Mouse (Mus musculus): ENCODE results near the gene Gm17304. TPM values are rescaled to one million over a fixed set of nuclear protein-coding genes. Genes with fewer than 3 reads are reported as not detected.
A peak's percentile ranks its signal among the peaks of the same experiment; 100 is the strongest.

Gm17304 gene
- total RNA-seq, 2 experiments from 2014 or later, result not detected

DNA sequence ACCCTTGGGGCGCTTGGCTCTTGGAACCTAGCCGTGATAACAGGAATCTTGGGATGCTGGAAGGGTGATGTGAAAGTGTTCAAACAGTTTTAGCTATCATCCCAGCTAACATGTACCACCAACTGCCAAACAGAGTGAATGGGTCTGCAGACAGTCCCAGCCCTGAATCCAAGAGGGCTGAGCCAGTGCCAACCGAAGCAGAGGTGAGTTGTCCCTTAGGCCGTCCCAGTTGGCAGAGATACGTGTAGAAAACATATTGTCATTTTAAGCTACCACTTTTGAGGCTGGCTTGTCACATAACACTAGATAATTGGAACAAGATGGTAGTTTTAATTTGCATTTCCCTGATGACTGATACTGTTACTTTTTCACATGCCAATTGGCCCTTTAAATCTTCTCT is 18.2 kb upstream of the Gm17304 start:
- Histone ChIP-seq H3K4me3 (no peak overlapping the region), H3K27ac (no peak overlapping the region)
- TF ChIP-seq CTCF (IDR thresholded peaks at IDR 0.05), result no peak
- DNase-seq (ENCODE audit: extremely low spot score in 1 of 2, low spot score in 2 of 2), result no peak
- intact Hi-C loops (cut with DNase I), result loop anchor here (10.0 kb wide), 1 partner anchor 586 kb away; no protein-coding TSS in a partner anchor

DNA sequence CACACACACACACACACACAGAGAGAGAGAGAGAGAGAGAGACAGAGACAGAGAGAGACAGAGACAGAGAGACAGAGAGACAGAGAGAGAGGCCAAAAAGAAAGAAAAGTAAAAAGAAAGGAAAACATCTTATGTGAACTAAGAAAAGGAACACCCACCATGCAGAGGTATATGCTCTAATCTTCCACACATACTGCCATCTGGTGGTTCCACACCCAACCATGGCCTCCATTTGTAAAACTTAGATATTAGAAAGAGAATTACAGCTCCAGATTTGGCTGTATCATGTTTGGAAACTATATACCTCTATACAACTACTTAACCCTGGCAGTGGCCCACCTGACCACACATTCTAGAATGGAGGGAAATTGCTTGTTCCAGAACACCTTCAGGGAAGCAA is 14.5 kb upstream of the Gm17304 start:
- TF ChIP-seq CTCF (IDR thresholded peaks at IDR 0.05), result peak; percentile 37
- intact Hi-C loops (cut with DNase I), result loop anchor here (10.0 kb wide), 1 partner anchor 590 kb away; no protein-coding TSS in a partner anchor
- Histone ChIP-seq H3K27ac (no peak overlapping the region), H3K4me3 (no peak overlapping the region)
- no peak for DNase-seq (ENCODE audit: extremely low spot score in 1 of 2, low spot score in 2 of 2)

DNA sequence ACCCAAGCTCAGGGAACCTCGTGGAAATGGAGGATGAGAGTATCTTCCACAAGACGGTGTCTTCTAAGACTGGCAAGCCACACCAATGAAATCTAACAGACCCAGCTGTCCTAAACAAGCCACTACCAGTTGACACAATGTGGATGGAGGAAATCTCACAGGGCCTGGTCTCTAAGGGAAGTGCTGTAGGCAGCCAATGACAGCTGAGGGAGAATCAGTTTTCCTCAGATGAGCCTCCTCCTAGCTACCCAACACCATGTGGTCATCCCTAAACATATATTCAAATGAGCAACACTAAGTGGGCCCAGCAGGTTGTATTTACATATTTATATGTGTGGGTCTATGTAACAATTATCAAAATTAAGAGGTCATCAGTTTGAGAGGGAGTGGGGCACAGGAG is 11.4 kb upstream of the Gm17304 start:
- Histone ChIP-seq H3K27ac (no peak overlapping the region), H3K4me3 (no peak overlapping the region)
- DNase-seq (ENCODE audit: extremely low spot score in 1 of 2, low spot score in 2 of 2), result no peak
- no peak for TF ChIP-seq CTCF (IDR thresholded peaks at IDR 0.05)
- intact Hi-C loops (cut with DNase I), result loop anchor here (10.0 kb wide), 1 partner anchor 593 kb away; no protein-coding TSS in a partner anchor

DNA sequence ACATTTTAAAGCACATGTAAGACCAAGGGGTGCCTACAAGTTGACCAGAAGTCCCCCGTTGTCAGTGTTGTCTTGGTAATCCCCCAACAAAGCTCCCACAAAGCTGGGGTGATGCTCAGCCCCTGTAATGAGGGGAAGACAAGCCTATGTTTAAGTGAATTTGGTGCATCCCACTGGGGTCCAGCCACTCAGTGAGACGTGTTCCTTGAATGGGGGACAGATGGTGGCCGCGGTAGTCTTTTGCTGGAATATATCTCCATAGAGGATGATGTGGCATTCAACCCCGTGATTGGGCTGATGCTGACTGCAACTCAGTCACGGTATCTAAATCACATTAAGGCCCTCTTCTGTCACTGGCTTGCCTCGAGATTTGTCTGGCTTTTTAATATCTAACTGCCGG is 9.4 kb upstream of the Gm17304 start:
- Histone ChIP-seq H3K4me3 (no peak overlapping the region), H3K27ac (no peak overlapping the region)
- no peak for DNase-seq (ENCODE audit: extremely low spot score in 1 of 2, low spot score in 2 of 2)
- no peak for TF ChIP-seq CTCF (IDR thresholded peaks at IDR 0.05)
- intact Hi-C loops (cut with DNase I), result loop anchor here (10.0 kb wide), 1 partner anchor 595 kb away; no protein-coding TSS in a partner anchor

DNA sequence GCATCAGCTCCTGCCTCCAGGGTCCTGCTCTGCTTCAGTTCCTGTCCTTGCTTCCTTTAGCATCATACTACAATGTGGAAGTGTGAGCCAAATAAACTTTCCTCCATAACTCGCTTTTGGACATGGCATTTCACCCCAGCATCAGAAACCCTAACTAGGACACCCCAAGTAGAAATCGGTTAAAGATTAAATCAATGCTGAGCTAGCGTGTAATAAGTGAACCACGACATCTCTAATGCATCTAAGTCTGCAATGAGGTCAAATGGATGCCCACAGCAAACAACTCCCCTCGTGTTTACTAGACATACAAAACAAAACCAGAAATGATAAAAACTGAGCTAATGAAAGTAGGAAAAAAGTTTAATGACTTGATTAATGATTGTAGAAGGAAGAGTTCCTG is 4.5 kb upstream of the Gm17304 start:
- Histone ChIP-seq H3K4me3 (no peak overlapping the region), H3K27ac (no peak overlapping the region)
- DNase-seq (ENCODE audit: extremely low spot score in 1 of 2, low spot score in 2 of 2), result no peak
- intact Hi-C loops (cut with DNase I), result no loop called here
- TF ChIP-seq CTCF (IDR thresholded peaks at IDR 0.05), result no peak

DNA sequence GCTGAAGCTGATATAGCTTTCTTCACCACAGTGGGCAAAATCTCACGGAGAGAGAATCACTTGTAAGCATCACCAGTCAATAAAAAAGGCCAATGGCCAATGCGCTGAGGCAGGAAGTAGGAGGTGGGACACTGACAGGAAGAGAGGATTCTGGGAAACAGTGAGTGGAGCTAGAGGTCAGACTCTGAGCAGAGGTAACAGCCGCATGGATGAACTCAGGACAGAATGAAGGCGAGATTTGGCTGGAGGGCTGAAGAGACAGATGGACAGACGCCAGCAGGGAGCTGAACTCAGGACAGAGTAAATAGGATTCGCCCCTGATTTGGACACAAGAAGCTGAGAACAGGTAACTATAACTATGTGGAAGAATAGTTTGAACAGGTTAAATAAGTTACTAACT is 3.8 kb upstream of the Gm17304 start:
- TF ChIP-seq CTCF (IDR thresholded peaks at IDR 0.05), result no peak
- intact Hi-C loops (cut with DNase I), result no loop called here
- DNase-seq (ENCODE audit: extremely low spot score in 1 of 2, low spot score in 2 of 2), result no peak
- no peak overlapping the region for H3K4me3 ChIP-seq
- H3K27ac ChIP-seq, result no peak overlapping the region

DNA sequence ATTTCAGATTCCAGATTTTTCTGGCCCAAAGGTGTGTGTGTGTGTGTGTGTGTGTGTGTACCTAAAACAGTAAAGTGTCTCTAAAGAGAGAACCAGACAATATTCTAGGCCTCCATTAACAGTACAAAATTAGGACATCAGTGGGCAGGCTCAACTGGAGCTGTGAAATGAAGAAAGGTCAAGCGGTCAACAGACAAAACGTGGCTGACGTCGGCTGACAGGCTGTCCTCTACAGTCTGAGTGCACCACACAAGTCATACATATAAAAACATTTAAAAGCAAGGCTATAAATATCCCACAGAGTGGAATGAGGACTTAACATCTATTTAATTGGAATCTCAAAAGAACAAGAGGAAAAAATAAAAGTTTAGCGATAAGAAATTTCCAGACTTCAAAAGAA is 1.8 kb upstream of the Gm17304 start:
- Histone ChIP-seq H3K4me3 (no peak overlapping the region), H3K27ac (no peak overlapping the region)
- no peak for TF ChIP-seq CTCF (IDR thresholded peaks at IDR 0.05)
- intact Hi-C loops (cut with DNase I), result no loop called here
- no peak for DNase-seq (ENCODE audit: extremely low spot score in 1 of 2, low spot score in 2 of 2)

DNA sequence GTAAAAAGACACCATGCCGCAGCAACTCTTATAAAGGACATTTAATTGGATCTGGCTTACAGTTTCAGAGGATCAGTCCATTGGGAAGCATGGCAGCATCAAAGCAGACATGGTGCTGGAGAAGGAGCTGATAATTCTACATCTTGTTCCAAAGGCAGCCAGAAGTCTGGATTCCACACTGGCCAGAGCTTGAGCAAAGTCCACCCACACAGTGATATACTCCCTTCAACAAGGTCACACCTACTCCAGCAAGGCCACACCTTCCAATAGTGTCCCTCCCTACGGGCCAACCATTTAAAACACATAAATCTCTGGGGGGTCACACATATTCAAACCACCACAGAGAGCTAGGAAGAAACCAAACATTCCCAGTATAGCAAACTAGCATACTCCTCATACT is 3.3 kb downstream of the Gm17304 start:
- no peak for DNase-seq (ENCODE audit: extremely low spot score in 1 of 2, low spot score in 2 of 2)
- intact Hi-C loops (cut with DNase I), result no loop called here
- Histone ChIP-seq H3K27ac (no peak overlapping the region), H3K4me3 (no peak overlapping the region)
- no peak for TF ChIP-seq CTCF (IDR thresholded peaks at IDR 0.05)

DNA sequence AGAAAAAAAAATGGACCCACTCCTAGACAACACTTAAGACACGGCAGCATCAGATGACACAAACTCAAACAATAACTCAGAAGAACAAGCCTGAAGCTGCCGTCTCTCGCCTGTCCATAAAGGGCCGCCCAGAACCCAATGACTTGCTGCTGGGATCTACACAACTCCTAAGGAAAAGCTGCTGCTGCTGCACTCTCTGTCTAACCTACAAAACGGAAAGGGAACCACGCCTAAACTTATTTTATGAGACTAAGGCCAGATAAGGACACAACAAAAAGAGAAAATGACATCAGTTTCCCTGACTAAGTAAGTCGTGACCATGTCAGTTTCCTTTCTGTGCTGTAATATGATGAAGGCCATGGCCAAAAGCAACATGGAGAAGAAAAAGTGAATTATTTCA is 5.7 kb downstream of the Gm17304 start:
- no peak for DNase-seq (ENCODE audit: extremely low spot score in 1 of 2, low spot score in 2 of 2)
- H3K4me3 ChIP-seq, result no peak overlapping the region
- intact Hi-C loops (cut with DNase I), result no loop called here
- no peak for TF ChIP-seq CTCF (IDR thresholded peaks at IDR 0.05)
- H3K27ac ChIP-seq, result no peak overlapping the region

DNA sequence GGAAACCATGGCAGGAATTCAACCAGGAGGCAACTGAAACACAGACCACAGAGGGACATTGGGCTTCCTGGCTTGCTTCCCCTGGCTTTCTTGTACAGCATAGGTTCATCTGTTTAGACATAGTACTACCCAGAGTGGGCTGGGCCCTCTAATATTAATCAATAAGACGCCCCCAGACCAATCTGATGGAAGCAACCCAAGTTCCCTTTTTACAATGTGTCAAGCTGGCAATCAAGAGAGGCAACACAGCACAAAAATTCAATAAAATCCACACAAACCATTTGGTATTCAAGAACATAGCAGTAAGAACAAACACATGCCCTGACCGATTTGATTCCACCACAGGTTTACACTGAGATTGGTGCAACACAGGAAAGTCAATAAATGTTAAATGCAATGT is 6.1 kb downstream of the Gm17304 start:
- Histone ChIP-seq H3K27ac (no peak overlapping the region), H3K4me3 (no peak overlapping the region)
- no peak for DNase-seq (ENCODE audit: extremely low spot score in 1 of 2, low spot score in 2 of 2)
- intact Hi-C loops (cut with DNase I), result no loop called here
- TF ChIP-seq CTCF (IDR thresholded peaks at IDR 0.05), result no peak

DNA sequence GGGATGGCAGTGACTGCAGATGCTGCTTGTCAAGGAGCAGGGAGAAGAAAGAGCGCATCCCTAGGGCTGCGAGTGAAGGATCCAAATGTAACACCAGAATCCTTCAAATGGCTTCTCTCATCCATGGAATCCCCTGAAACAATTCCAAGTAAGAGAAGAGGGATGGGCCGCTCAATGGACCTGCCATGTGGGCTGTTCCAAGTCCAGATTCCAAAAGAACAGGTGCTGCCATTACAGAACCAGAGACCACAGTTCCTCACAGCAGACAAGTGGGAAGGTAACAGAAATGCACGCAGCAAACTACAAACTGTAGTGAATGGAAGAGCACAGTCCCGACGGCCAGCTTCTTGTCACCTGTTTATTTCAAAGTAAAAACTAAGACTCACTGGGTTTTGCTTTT is 11.5 kb downstream of the Gm17304 start:
- intact Hi-C loops (cut with DNase I), result no loop called here
- no peak for DNase-seq (ENCODE audit: extremely low spot score in 1 of 2, low spot score in 2 of 2)
- Histone ChIP-seq H3K4me3 (no peak overlapping the region), H3K27ac (no peak overlapping the region)
- TF ChIP-seq CTCF (IDR thresholded peaks at IDR 0.05), result no peak

DNA sequence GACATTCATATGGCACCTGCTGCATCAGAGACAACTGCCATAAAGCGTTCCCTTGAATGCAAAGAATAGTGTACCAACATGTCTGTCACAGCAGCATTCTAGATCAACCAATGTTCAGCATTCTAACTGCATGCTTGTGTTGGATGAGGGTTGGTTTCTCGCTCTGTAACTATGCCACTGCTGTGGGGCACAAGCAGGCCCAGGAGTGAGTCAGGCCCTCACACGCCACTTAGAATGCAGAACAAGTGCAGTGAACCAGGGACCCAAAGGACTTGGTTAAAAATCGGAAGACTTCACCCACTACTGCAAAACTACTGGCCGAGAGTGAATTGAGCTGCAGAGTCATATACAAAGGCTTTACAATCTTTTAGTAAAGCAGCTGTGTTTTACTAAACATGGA is 13.3 kb downstream of the Gm17304 start:
- Histone ChIP-seq H3K4me3 (no peak overlapping the region), H3K27ac (no peak overlapping the region)
- TF ChIP-seq CTCF (IDR thresholded peaks at IDR 0.05), result no peak
- intact Hi-C loops (cut with DNase I), result no loop called here
- DNase-seq (ENCODE audit: extremely low spot score in 1 of 2, low spot score in 2 of 2), result no peak

DNA sequence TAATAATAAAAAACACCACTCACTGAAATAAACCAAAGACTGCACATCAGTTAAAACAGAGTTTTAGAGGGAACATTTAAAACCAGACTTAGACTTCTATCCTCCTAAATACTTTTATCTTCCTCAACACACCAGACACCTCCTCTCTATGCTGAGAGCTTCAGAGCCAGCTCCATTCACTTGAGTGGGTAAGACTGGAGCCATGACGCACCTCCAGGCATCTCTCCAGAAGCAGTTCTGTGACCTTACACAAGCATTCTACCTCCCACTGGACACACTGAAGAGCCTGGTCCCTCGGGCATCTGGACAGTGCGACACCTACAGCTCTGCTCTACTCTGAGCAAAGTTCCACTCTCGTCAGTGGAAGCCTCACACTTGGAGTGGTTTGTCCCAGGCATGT is 14.4 kb downstream of the Gm17304 start:
- Histone ChIP-seq H3K4me3 (no peak overlapping the region), H3K27ac (no peak overlapping the region)
- intact Hi-C loops (cut with DNase I), result no loop called here
- no peak for TF ChIP-seq CTCF (IDR thresholded peaks at IDR 0.05)
- DNase-seq (ENCODE audit: extremely low spot score in 1 of 2, low spot score in 2 of 2), result no peak
